Mouse (Mus musculus) adipocyte (in vitro differentiated cells): ENCODE results near the gene Ano2.

ENCODE experiments used
- DNase-seq: peaks from one replicate; pipeline ENCODE4 v3.0.0-alpha.2; 2016; ENCODE audit warnings: low spot score

The Ano2 gene

DNA sequence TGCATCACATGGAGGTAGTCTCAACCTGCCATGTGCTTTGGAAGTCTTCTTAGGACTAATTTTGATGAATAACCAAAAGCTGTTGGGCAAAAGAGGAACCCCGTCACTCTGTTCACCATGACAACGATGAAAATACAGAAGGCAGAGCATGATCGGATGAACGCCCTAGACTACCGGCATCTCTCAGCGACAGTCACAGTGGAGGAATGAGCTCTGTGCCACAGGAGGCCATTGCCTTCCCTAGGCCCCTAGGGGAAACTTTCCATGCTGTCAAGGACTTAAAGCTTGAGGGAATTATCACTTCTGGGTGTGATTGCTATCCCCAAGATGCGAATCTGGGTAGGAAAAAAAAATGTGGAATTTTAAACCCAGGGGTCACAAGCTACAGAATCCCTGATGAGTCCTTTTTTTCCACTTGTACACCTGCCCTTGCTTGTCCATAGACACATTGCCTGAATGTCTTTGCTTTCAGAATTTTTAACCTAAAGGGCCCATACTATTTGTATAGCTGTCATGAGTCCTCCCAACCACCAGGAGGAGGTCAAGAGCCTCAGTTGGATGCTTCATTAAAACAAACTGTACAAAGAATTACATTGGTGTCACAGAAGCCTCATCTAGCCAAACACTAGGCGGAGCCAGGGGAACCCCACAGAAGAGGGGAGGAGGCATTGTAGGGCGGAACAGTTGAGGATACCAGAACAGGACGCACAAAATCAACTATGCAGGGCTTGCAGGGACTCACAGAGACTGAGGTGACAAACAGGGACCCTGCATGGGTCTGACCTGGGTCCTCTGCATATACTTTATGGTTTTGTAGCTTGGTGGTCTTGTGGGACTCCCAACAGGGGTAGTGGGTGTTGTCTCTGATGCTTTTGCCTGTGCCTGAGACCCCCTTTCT is 53.2 kb downstream of the Ano2 start:
- no peak for DNase-seq

DNA sequence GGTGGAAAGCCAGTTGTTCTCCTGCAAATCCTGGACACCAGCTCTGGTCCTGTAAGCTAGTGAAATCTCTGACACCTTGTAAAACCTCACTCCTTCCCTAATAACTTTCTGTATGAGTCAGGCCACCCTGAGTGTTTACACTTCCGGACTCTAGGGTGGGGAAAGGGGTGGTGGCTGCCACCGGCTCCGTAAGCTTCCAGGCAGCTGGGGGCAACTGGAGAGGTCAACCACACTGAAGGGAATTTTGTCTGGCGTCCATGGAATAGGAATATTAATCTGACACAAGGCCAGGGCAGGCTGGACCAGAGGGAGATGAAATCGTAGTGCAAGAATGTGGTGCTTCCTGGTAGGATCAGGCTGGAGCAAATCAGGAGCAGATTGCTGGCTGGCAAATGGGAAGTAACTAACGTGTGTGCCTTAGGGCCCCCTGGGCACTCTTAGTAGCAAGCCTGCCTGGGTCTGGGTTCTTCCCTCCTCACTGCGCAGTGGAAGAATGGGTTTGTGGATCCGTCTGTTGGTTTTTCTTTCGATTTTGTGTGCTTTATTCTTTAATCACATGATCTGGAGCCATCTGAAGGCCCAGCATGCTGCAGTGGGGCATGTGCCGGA is 57.2 kb downstream of the Ano2 start:
- DNase-seq = no peak

DNA sequence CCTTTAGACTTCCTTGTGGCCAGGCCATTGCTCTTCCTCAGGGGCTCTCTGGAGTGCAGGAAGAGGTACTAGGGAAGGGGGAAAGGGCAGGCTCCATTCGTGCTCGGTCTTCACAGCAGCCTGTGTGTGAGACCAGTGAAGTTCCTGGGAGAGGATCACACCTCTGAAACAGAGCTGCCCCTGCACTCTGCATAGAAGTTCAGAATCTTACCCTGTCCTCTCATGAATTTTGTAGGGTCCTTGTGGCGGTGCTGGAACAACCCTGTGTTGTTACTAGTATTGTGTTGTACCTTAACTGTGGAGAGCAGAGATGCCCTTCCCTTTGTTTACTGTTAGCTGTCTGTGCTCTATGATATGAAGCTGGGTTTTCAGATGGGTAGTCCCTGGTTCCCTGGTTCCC is 58.4 kb downstream of the Ano2 start:
- no peak for DNase-seq

DNA sequence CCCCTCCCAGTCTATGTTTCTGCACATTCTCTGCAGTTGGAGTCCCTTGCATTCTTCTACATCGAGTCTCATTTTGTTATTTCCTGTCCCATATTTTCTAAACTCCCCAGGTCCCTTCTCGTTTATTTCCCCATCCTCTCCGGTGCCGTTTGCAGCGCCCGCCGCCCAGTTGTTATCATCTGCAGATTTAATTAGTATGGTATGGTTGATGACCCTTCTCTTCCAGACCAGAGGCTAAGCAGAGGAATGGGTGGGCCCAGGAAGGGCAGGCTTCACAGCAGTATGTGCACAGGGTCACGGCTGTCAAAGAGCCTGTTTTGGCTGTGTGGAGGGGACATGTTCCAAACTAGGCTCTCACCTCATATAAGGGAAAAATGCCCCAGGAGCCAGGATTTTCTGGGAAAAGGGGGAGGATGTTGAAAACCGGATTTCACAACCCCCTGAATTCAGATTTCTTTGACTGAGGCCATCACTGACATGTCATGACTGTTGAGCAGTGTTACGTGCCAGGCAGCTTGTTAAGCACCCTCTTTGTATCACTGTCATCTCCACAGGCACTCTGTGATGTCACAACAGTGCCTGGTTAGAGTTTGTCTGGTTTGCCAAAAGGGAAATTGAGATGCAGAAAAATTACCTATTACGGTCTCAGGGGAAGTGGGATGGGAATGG is 72.8 kb downstream of the Ano2 start:
- DNase-seq = no peak

DNA sequence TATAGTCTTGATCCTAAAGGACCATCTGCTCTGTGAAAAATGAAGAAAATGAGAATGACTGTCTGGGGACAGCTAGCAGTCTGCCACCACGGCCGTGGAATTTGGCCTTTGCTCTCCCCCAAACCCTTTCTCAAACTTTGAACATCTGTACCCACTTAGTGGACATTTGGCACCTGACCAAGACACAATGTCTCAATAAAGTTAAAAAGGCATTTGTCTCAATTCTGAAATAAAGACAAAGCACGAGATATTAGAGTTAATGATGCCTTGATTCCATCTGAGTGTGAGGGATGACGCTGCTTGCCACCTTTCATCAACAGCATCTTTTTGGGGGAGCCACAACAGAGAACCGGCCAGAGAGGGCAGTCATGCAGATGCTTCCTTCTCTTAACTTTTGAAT is 83.0 kb downstream of the Ano2 start:
- no peak for DNase-seq

DNA sequence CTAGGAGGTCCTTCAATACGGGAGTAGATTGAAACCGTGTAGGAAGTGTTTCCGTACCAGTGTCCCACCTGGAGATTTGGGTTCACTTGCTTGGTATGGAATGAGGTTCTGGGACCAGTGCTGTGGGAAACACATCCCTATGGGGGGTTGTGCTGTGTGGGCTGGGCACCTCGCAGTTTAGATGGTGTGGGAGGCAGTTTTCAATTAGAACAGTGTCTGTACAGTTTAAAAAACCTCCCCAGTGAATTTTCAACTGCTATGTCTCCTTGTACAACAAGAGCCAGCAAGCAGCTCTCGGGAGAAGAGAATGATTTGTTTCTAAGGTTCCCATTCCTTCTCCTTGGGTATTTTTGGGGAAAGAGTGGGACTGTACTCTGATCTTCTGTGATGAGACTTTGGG is 86.1 kb downstream of the Ano2 start:
- no peak for DNase-seq

DNA sequence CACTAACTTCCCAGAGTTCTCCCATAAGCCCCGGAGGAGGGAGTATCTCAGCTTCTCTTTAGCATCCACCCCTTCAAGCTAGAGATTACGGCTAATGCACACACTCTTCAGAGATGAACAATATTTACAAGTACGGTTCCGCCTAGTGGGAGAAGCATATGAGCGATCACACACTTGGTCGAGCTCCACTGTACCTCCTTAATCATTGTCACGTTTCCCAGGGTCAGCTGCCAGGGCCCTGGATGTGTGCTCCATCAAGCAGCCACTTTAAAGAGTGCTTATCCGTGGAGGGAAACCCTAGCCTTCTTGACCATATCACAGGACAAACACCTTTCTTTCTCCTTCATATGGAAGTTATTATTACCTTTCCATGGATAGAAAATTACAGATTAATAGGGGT is 112.7 kb downstream of the Ano2 start:
- DNase-seq = no peak

DNA sequence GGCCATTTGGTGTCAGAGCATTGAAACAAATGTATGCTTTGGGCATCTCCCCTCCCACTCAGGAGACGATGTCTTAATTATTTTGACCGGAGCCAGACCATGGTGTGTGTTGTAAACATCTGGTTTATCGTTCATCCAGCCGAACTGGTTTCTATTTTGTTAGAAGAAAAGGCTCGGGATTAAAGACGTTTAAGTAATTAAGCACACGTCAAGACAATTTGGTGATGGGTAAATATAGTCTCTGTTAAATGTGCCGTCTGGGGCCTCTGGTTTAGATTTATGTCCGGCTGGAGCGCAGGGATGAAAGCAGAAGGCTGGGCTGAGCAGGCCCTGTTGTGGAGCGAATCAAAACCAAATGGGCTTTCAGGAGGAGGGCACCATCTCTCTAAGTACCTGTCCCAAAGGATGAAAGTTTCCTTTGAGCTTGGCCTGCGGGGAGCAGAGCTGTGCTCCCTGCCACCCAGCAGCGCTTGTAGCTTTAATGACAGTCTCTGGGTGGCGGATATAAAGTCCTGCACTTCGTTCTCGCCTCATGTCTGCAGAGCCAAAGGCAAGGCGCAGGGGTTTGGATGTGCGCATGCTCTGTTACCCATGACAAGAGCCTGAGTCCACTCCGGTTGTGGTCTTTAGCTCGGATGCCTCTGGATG is 113.3 kb downstream of the Ano2 start:
- no peak for DNase-seq

DNA sequence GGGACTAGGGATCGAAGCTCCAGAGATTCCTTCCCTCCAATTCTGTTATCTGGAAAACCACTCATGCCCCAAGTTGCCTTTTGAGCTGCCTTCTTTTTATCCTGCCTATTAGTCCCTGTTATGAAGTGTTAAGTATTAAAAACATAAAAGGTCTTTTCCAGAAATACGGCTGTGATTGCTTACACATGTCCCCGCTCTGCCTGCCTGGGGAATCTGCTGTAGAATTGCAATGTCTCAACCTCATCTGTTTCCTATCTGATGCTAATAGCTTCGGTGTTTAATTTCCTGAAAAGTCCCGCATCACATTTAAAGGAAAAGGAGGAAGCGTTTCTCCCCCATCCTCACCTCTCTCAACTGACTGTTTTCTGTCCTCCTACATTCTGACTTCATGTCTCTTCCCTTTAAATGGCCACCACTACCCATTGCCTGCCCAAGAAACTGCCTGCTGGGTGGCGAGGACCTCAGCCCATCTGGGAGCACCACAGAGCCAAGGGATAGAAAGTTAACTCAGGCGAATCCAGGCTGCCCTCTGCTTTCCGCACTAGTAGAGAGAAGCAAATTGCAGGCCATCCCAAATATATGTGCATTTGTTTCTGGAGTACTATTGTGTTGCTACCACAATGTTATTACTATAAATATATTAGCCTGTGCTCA is 118.9 kb downstream of the Ano2 start:
- DNase-seq = no peak

DNA sequence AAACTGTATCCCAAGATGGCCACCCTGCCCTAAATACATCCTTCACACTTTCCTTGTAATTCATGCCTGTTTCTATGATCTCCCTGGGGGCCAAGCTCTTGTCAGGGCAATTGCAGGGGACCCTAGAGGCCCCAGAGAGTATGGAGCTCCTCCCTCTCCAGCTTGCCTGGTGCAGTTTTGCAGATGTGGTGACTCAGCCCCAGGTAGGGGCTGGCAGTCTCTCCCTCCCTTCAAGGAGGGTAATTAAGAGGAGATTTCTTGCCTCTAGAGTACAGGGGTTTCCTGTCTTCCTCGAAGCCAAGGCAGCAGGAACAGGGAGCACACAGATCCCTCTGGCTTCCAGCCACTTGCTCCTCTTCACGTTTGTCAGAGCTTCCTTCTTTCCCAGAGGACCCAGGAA is 121.2 kb downstream of the Ano2 start:
- DNase-seq = no peak

DNA sequence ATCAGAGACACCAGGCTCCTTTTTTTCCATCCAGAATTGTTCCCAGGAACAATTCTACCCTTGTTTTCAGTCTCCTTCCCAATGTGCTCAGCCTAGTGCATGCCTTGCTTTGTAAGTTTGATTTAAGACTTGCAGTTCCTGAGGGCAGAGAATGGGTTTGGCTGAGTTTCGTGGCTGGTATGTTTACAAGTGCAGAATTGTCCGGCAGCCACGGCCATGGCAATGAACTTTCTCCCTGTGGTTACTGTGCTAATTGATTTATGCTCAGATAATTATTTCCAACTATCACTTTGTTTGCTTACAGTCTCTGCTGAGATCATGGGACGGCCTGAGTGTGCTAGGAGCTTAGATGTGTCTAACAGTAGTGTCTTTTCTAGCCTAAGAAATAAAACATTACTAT is 147.9 kb downstream of the Ano2 start:
- no peak for DNase-seq

DNA sequence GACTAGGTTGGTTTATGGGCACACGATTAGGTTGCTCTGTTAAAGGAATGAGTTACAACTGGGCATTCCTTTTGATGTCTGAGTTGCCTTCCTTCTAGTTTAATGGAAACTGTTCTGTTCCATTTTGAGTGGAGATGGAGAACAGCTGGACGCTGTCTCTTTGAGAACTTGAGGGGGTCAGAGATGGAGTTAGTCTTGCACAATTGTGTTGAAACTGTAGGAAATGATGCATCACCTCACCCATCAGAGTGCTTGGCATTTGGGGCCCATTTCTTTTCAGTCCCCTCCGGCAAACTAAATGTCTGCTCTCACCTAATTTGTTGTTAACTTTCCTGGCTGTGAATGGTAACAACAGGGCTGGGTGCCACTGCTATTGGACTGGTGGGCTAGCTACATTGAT is 151.1 kb downstream of the Ano2 start:
- DNase-seq = no peak

DNA sequence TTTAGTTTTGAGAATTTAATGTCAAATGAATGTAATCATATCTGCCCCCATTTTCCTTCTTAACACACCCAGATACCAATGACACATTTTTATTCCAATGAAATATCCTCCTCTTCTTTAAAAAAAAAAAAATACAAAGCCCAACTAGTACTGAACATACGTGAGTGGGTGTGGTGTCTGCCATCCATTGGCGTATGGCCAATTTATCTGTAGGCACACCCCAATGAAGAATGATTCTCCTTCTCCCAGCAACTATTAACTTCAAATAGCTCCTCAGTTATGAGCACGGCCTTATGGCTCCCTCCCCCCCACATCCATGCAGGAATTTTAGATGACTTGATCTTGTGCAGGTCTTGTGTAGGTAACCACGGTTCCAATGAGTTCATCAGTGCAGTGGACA is 161.0 kb downstream of the Ano2 start:
- no peak for DNase-seq

DNA sequence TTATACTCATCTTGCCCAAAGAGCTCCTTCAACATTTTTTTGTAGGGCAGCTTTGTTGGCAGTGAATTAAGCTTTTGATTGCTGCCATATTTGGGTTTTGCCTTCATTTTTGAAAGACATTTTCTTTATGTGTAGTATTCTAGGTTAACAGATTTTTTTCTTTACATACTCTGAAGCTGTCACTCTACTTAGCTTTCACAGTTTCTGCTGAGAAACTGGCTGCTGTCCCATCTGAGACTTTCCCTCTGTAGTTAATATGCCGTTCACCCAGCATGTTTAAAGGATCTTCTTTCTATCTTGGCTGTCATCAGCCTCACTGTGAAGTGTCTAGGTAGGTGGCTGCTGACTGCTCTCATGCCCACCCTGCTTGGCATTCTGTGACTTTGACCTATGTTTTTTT is 168.1 kb downstream of the Ano2 start:
- DNase-seq = no peak

DNA sequence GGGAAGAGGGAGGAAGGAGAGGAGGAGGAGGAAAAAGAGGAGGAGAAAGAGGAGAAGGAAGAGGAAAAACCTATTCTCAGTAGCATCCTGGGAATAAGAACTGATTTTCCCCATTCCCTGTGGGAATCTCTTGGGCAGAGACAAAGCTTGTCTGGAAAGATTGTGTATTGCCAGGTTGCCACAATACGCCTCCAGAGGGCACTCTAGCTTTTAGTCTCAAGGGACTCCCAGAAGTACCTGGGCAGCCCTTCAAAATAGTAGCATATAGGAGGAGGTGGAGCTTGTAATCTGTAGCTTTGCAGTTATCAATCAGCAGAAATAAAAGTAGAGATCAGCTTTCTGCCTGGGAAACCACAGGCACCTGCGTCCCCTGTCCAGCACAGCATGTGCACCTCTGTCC is 178.3 kb downstream of the Ano2 start:
- DNase-seq = no peak

DNA sequence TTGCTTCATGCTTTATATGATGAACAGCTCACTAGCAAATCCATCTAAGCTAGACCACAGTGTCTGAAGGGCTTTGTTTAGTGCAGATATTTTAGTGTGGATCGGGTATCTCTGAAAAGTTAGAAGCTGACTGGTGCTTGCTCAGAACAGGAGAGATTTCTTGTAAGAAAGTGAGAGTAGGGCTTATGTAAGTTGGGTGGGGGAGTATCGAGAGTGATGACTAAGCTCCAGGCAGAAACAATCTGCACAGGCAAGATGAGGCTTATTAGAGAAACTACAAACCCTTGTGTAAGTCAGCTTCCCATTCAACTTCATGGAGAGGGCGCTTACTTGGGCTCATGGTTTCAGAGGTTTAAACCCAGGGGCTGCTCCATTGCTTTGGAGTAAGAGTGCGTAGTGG is 181.3 kb downstream of the Ano2 start:
- no peak for DNase-seq

DNA sequence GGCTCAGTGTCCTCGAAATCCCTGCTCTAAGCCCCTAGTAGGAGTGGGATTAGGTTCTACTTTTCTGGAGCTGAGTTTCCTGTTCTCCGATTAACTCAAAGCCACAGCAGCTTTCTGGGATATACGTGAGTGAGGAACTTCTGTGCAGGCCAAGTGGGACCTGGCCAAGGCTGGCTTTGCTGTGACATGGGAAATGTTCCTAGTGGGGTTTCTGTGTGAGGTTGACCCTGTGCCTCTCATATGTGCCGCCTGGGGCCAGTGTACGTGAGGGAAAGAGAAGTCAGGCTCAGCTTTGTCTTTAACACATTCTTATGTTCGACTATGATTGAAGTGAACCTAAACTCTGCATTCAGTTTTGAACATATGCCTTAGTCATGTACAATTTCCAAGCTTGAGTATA is 184.5 kb downstream of the Ano2 start:
- DNase-seq = no peak

DNA sequence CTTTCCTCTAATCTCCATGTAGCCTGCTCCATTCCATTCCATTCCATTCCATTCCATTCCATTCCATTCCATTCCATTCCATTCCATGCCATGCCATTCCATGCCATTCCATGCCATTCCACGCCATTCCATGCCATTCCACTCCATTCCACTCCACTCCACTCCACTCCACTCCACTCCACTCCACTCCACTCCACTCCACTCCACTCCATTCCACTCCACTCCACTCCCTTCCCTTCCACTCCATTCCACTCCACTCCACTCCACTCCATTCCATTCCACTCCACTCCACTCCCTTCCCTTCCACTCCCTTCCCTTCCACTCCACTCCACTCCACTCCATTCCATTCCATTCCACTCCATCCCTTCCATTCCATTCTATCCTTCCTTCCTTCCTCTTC is 186.7 kb downstream of the Ano2 start:
- no peak for DNase-seq

DNA sequence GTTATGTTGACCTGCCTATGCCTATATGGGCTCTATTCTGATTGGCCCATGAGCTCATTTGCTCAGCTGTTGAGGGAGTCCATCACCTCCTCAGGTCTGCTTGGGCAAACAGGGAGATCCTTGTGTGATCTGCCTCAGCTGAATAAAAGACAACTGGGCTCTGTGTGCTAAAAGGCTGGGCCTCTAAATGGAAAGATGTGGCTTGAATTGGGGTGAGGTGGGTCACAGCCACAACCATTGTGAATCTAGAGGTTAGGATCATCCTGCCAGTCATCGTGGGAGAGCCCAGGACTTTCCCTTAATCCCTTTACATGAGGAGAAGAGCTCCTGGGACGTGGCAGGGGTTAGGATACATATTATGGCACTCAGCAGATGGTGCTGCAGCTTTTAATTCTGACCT is 188.5 kb downstream of the Ano2 start:
- no peak for DNase-seq

DNA sequence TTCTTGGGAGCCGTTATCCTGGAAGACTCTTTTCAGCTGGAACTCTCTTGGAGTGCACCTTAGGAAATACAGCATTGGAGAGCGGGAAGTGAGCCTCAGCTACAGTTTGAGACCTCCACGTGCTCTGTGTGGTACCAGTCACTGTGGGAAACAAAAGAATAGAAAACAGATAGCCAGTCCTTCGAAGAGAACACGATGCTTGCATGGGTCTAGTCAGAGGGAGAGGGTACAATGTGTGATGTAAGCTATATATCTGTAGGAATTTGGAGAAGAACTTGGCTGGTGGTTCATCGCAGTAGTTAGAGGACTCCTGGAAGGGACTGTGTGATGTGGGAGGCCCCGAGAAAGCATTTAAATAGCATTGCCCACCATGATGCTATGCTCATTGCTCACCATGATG is 189.1 kb downstream of the Ano2 start:
- DNase-seq = no peak

DNA sequence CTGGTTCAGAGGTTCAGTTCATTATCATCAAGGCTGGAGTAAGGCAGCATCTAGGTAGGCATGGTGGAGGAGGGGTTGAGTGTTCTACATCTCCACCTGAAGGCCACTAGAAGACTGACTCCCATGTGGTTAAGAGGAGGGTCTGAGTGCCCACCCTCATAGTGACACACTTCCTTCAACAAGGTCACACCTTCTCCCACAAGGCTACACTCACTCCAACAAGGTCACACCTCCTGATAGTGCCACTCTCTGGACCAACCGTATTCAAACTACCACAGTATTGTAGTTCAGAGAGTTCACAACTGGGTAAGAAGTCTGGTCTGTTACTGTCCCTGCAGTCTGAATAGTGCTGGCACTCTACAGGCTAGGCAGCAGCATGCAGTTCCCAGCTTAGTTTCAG is 198.4 kb downstream of the Ano2 start:
- DNase-seq = no peak

DNA sequence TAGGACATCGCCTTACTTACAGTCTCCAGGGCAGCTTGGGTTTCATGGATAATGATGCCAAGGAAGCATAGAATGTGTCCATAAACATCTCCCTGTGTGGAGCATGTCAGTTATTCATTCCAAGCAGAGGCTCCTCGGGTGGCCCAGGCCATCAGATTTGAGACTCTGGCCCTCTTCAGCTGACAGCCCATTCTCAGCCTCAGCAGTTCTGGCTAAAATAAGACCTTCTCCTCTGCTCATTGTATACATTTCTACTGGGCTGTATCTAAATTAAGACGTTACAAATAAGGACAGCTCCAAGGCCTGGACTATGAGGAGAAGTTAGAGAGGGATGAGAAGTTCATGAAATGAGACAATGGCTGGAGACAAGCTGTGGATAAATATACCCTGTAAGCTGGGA is 204.1 kb downstream of the Ano2 start:
- no peak for DNase-seq
